Mouse (Mus musculus) layer of hippocampus, adult 18-20 months (tissue): Measurements from ENCODE around the gene Trim14. TPM values are rescaled to one million over a fixed set of nuclear protein-coding genes. Genes with fewer than 3 reads are reported as not detected.

ENCODE experiments used
- DNase-seq, 2 experiments: peaks; one replicate each; pipeline ENCODE4 v3.0.0; 2022; ENCODE audit warnings: low spot score in 2 of 2
- total RNA-seq, 2 experiments: library from RNA; stranded (reverse); gene quantifications; 2 replicates each; pipeline ENCODE4 v1.2.3; 2021

The Trim14 gene
- total RNA-seq, 2 experiments from 2014 or later, result 0.67 to 1.4 TPM

DNA sequence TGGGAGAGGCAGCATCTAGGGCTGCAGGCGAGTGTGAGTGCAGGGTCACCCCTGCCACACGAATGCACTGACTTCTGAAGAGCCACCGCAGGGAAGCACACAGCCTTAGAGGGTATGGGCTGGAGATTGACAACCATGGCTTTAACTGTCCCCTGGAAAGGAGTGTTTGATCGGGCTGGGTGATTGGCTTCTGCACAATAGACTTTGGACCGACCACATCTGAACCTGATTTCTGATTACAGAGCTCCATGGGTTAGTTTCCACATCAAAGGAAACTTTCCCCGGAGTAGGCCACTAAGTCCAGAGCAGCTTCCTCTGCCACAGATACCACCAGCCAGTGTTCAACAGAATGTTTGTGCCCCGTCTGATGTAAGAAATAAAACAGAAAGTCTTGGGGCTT is 6.2 kb downstream of the Trim14 start:
- no peak for DNase-seq

DNA sequence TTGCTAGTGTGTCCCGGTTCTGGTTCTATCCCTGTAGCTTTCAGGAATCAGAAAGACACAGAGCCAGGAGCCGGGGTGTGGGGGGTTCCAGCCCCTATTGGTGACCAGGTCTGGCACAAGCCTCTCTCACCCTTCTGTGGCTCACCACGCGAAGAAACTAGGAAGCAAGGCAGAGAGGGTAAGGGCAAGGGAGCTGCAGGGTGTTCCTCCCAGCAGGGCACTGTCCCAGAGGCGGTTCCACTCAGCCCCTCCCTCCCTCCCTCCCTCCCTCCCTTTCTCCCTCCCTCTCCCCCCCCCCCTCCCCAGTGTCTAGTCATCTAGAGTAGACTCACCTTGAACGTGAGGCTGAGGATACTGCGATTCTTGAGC is 8.4 kb downstream of the Trim14 start:
- DNase-seq, result no peak

GRCm38 (mm10) chr4:46526798-46527557 is 9.0 kb downstream of the Trim14 start:
- no peak for DNase-seq

- DNase-seq, result no peak
Measured at GRCm38 (mm10) chr4:46526226-46526625, 9.7 kb downstream of the Trim14 start.

DNA sequence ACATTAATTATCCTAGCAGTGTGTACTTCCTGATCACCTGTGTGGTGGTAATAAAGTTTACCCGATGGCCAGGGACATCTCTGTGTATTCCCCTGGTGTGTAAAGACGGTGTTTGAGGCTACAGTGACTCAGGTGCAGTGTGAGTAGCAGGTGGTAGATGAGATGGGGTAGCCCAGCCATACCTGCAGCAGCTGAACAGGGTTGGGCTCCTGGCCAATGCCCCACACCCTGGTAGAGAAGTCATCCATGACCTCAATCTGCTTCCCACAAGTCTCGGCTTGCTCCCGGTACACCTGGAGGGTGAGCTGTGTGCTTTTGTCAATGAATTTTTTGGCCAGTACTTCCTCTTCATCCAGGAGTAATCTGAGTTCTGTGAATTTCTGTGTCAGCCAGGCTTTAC is 12.6 kb downstream of the Trim14 start:
- no peak for DNase-seq

GRCm38 (mm10) chr4:46521457-46521856 is 14.5 kb downstream of the Trim14 start:
- no peak for DNase-seq

- DNase-seq, result no peak
Measured at GRCm38 (mm10) chr4:46520491-46520890, 15.4 kb downstream of the Trim14 start.

DNA sequence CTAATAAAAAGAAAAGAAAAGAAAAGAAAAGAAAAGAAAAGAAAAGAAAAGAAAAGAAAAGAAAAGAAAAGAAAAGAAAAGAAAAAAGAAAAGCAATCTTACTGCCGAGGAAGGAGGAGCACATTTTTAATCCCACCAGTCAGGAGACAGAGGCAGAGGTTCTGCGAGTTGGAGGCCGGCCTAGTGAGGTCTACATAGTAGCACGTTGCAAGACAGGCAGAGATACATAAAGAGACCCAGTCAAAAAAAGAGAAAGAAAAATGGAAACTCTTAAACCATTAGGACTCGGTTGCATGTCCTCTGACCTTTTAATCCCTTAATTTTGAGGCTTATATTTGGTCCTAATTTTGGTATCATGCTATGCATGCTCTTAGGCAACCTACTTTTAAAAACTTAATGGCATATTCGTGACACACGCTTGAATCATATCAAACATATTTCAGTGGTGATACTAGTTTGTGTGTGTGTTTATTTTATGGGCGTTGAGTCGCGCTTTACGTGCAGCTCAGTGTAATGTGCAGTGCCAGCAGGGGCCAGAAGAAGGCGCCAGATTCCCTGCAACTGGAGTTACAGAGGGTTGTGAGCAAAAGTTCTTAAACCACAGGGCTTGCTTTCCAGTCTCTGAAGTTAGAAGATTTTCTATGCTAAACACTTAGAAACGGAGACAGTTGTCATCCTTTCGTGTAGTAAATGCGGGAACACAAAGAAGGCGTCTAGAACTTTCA is 28.0 kb downstream of the Trim14 start:
- peak in 1 of 2 experiments; percentile 83 for DNase-seq

DNA sequence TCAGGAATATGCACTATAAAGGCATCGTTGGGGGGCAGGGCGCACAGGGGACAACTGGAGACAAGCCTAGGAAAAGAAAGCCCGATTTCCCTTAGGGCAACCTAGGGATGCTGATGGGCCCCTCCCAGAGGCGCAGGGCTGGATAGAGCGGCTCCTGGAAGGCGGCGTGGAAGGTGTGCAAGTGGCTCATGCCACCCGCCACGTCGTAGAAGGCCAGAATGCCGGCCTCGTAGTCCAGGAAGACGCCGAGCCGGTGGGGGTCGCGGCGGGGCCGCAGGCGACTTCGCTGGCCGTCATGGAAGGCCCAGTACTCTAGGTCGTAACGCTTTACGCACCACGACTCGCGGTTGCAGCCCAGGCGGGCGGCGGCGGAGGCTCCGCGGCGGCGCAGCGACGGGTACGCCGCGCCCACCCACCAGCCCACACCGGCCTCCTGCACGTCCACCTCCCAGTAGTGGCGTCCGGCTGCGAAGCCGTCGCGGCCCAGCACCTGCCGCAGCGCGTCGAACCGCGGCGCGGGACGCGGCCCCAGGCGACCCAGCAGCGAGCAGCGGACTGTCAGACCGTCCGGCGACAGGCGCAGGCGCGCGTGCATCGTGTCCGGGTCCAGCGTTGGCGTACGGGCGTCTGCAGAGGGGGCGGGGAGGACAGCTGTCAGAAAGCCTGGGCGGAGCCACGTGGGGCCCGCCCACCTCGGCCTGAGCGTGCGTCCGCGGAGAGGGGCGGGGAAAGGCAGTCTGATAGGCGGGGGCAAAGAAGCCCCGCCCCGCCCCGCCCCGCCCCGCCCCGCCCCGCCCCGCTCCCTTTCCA is 28.9 kb downstream of the Trim14 start:
- peak; percentile 93 to 97 for DNase-seq

DNA sequence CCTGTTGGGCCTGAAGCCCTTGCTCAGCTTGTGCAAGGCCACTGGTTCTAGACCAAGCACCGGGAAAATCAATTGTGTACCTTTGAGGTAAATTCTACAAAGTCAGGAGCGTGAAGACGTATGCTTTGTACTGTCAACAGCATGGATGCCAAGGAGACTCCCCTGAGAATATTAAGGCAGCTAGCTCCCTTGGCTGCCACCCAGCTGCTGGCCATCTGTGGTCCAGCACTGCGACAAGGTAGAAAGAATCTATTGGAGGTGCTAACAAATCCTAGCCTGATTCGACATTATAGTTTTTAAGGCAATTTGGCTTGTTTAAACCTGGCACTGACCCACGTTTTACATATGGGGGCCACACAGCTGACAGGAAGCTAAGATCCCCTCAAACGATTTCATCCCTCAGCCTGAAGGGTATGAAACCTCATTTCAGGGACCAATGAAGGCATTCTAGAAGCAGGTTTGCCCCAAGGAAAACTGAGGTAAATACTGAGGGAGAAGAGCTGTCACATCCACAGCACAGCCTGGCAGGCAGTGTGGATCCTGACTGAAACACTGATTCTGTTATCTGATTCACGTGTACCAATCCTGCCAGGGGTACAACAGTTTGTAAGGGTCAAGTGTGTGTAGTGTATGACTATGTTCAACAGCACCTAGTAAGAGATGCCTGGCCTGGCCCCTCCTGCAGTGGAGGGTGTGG is 30.4 kb downstream of the Trim14 start:
- DNase-seq, result no peak

DNA sequence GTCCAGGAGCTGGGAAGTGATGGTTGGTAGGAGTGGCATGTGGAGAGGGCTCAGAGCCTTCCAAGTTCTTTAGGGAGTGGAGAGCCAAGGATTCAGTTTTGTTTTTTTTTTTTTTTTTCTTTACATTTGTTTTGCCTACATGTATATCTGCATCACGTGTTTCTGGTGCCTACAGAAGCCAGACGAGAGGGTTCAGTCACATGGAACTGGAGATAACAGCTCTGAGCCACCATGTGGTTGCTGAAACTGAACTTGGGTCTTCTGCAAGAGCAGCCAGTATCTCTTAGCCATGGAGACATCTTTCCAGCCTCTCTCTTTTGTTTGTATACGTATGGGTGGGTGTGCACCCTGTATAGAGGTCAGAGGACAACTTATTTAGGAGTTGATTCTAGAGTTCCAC is 32.1 kb downstream of the Trim14 start:
- no peak for DNase-seq

GRCm38 (mm10) chr4:46502606-46503502 is 33.1 kb downstream of the Trim14 start:
- no peak for DNase-seq

- DNase-seq, result peak in 1 of 2 experiments; percentile 44
Measured at GRCm38 (mm10) chr4:46498976-46499375, 37.0 kb downstream of the Trim14 start.

DNA sequence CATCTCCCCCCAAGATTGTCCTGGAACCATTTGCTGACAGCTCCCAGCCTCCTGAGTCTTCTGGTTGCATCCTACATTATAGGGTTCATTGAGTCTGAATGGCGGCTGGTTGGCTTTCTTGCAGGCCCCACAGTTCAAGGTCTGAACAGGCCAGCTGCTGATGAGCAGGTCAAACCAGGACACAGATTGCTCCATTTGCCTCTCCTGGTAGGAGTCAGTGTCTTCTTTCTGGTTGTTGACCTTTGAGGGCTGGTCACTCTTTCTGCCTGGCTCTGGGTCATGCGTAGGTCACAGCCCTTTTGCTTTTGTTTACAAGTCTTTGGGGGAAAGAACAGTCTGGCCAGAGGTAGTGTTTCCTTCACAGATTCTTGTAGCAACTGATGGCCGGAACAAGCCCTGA is 37.4 kb downstream of the Trim14 start:
- no peak for DNase-seq

GRCm38 (mm10) chr4:46497286-46497892 is 38.6 kb downstream of the Trim14 start:
- DNase-seq, result peak in 1 of 2 experiments; percentile 70

DNA sequence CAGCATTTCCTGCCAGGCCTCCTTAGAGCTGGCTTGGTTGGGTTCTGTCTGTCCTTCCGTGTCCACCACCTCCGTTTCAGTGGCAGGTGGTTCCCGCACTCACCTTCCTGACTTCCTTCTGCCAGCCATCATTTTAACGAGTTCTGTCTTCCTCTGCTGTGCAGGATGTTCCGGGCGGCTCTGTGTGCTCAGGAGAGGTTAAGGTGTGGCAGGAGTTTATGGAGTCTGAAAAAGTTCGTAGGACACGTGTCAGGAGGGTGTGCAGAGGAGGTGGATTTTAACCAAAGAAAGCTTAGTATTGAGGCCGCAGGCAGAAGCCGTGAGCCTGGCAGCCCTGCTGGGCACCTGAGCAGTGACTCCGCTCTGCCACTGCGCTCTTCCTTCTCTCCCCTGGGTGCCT is 40.4 kb downstream of the Trim14 start:
- no peak for DNase-seq

- no peak for DNase-seq
Measured at GRCm38 (mm10) chr4:46493071-46493470, 42.9 kb downstream of the Trim14 start.

DNA sequence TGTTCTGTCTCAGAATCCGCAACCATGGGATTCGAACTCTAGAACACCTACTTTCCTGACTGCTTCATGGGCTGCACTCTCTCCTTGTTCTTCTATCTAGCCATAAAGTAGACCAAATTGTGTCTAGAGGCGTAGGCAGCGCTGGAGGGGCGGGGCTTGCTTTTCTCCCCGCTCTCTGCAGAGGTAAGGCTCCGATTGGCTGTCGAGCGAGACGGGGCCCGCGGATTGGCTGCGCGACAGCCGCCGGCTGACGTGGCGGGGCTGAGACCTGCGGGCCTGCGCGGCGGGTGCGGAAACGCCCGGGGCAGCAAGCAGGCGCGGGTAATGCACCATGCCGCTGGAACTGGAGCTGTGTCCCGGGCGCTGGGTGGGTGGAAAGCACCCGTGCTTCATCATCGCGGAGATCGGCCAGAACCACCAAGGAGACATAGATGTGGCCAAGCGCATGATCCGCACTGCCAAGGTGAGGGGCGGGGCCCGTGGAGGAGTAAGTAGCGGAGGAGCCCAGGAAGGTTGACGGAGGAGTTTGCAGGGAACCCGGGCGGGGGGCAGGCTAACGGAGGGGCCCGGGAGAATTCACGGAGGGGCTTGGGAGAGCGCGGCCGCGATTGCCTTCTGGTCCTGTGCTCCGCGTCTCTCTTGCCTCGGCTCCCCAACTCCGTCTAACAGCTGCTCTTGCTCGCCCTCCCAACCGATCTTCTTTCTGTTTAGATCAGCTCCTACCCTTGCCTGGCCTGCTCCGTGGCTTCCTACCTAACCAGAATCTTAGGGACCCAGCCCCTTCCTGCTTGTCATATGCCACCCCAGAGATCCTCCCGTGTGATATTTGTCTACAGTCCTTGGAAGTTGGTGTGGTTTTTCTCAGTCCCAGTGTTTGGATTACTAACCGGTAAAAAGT is 46.7 kb downstream of the Trim14 start, which contains the start of gene Nans:
Gene Nans (plus strand): TSS at position 221 of the 898 bp plus-strand sequence.
- DNase-seq, result peak; percentile 92 to 95

GRCm38 (mm10) chr4:46487348-46487747 is 48.6 kb downstream of the Trim14 start:
- DNase-seq, result peak in 1 of 2 experiments; percentile 44
